Mouse (Mus musculus): ENCODE data around the gene Me3. TPM values are rescaled to one million over a fixed set of nuclear protein-coding genes. Genes with fewer than 3 reads are reported as not detected.

The Me3 gene
- polyA plus RNA-seq, 1 experiment, result not detected

DNA sequence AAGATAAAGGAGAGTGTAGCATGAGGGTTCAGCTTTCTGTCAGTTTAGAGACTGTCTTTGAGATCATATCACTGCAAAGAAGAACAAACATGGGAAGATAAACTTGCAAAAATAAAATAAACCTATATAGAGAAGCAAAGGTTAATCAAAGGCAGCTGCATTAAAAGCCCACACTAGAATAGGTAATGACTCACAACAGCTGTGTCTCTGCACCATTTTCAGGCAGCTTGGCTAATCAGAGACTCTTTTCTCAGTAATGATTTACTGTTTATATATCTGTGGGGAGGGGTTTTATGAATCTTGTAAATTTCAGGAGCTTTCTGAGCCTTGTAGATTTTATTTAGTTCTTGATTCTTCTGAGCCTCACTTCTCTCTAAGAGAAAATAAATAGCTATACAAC lies 15.7 kb downstream of the Me3 start:
- no peak overlapping the region for H3K27ac ChIP-seq (ENCODE audit: insufficient read depth, low read depth, low read length)
- no peak overlapping the region for H3K4me3 ChIP-seq (ENCODE audit: insufficient read depth, low read depth, low read length)
- H3K4me1 ChIP-seq (ENCODE audit: control insufficient read depth, insufficient read depth, low read length), result peaks cover 3% of the 10 kb centered on the region
- TF ChIP-seq CTCF (IDR thresholded peaks at IDR 0.05; ENCODE audit: insufficient read depth, low read depth, low read length), result no peak
- no peak for TF ChIP-seq POLR2A (IDR thresholded peaks at IDR 0.05; ENCODE audit: insufficient read depth, low read depth, low read length)

DNA sequence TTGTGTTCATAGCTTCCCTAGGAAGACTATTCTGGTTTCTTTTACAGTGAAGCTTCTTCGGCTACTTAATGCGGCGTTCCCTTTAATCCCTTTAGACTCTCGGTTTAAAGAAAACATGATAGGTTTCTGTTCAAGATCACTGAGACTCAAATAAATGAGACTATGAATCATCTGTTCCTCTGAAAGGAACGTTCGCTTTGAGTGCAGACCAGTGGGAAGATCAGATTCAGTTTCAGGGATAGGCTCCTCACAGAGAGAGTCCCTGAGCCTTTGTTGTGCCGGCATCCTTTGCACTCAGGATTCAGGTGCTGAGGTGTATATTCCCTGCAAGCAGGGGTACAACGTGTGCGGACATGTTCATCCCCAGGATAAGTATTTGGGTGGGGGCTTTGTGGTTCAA lies 25.0 kb downstream of the Me3 start:
- no peak overlapping the region for H3K4me3 ChIP-seq (ENCODE audit: insufficient read depth, low read depth, low read length)
- peak overlapping the region; percentile 76 for H3K27ac ChIP-seq (ENCODE audit: insufficient read depth, low read depth, low read length)
- TF ChIP-seq CTCF (IDR thresholded peaks at IDR 0.05; ENCODE audit: insufficient read depth, low read depth, low read length) (no peak), POLR2A (IDR thresholded peaks at IDR 0.05; ENCODE audit: insufficient read depth, low read depth, low read length) (no peak)
- H3K4me1 ChIP-seq (ENCODE audit: control insufficient read depth, insufficient read depth, low read length), result peaks cover 8% of the 10 kb centered on the region
- 54% methylated on average over 9 of the region's 9 CpGs for WGBS

DNA sequence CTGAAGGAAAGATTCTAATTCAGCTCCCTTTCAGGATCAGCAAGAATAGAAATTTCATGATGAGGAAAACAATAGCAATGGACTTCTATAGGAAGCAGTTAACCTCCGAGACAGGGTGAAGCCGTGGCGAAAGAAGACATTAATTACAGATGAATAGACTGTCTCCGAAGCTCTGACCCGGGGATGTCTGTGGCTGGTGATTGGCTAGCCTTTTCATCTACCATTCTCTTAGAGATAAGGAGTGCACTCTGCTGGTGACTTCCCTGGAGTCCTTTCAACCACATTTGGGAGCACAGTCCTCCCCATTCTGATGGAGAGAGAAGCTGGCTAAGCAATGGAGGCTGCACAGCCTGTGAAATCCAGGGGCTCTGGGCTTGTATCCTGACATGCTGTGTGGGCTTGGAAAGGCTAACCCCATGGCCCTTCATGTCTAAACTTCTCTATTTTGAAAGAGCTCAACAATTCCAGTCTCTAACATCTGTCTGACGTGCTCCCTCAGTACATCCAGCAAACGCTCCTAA lies 25.6 kb downstream of the Me3 start:
- H3K27ac ChIP-seq (ENCODE audit: insufficient read depth, low read depth, low read length), result peak overlapping the region; percentile 96
- WGBS, result 50% methylated on average over 7 of the region's 7 CpGs
- no peak overlapping the region for H3K4me3 ChIP-seq (ENCODE audit: insufficient read depth, low read depth, low read length)
- peaks cover 8% of the 10 kb centered on the region for H3K4me1 ChIP-seq (ENCODE audit: control insufficient read depth, insufficient read depth, low read length)
- TF ChIP-seq POLR2A (IDR thresholded peaks at IDR 0.05; ENCODE audit: insufficient read depth, low read depth, low read length) (no peak), CTCF (IDR thresholded peaks at IDR 0.05; ENCODE audit: insufficient read depth, low read depth, low read length) (no peak)

DNA sequence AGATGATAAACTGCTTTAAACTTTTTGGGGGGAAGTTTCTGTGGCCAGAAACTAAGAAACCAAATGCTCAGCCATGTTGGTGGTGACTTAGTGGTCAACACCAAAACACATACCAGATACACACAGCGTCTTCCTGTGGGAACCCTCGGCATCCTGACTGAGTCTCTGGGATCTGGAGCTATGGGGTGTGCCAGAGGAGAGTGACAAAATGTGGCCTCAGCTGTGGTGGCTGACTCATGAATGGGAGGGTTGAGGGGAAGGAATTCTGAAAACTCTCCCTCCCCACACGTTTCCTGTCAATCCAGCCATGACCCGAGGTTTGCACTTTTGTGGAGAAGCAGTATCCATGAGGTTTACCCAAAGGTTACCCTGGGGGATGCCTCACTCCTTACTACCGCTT lies 32.0 kb downstream of the Me3 start:
- Histone ChIP-seq H3K4me3 (ENCODE audit: insufficient read depth, low read depth, low read length) (no peak overlapping the region), H3K4me1 (ENCODE audit: control insufficient read depth, insufficient read depth, low read length) (peaks cover 11% of the 10 kb centered on the region), H3K27ac (ENCODE audit: insufficient read depth, low read depth, low read length) (peak overlapping the region; percentile 50; the same call in 1 of the 2 replicates)
- no peak for TF ChIP-seq CTCF (IDR thresholded peaks at IDR 0.05; ENCODE audit: insufficient read depth, low read depth, low read length)
- TF ChIP-seq POLR2A (IDR thresholded peaks at IDR 0.05; ENCODE audit: insufficient read depth, low read depth, low read length), result no peak
- WGBS, result 63% methylated on average over 5 of the region's 5 CpGs

DNA sequence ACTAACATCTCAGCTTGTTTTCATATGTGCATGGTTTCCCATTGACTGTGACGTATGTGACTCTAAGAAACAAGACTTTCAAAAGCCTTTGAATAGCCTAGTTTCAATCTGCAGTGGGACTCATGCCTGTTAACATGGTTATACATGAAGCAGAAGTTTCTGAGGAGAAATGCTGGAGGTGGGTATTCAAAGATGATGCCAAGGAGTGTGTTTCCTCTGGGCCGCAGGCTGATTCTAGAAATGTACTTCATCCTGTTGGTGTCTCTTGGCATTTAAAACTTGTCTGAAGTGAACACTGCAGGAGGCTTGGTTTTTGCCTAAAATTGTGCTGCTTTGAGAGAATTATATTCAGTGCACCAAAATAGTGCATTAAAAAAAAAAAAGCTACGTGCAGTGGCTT lies 34.2 kb downstream of the Me3 start:
- peaks cover 11% of the 10 kb centered on the region for H3K4me1 ChIP-seq (ENCODE audit: control insufficient read depth, insufficient read depth, low read length)
- 77% methylated on average over 3 of the region's 3 CpGs for WGBS
- TF ChIP-seq POLR2A (IDR thresholded peaks at IDR 0.05; ENCODE audit: insufficient read depth, low read depth, low read length), result no peak
- no peak for TF ChIP-seq CTCF (IDR thresholded peaks at IDR 0.05; ENCODE audit: insufficient read depth, low read depth, low read length)
- H3K27ac ChIP-seq (ENCODE audit: insufficient read depth, low read depth, low read length), result no peak overlapping the region
- H3K4me3 ChIP-seq (ENCODE audit: insufficient read depth, low read depth, low read length), result no peak overlapping the region

DNA sequence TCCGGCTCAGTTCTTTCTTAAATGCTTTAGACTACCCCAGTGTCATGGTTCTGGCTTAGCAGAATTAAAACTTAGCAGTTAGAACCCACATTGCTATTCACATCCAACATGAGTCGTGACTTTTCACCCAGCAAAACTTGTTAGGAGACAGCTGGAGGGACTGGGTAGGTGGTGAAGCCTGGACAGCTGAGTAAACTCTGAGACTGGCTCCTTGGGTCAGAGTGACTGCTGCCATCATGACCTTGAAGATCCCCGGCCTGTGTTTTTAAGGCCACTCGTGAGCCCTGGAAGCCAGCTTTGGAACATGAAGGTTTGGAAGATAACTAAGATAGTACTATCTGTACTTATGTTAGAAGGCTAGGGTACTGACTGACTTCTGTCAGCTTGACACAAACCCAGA lies 35.4 kb downstream of the Me3 start:
- no peak overlapping the region for H3K27ac ChIP-seq (ENCODE audit: insufficient read depth, low read depth, low read length)
- peaks cover 11% of the 10 kb centered on the region for H3K4me1 ChIP-seq (ENCODE audit: control insufficient read depth, insufficient read depth, low read length)
- WGBS, result 95% methylated on average over 4 of the region's 4 CpGs
- no peak for TF ChIP-seq CTCF (IDR thresholded peaks at IDR 0.05; ENCODE audit: insufficient read depth, low read depth, low read length)
- TF ChIP-seq POLR2A (IDR thresholded peaks at IDR 0.05; ENCODE audit: insufficient read depth, low read depth, low read length), result no peak
- H3K4me3 ChIP-seq (ENCODE audit: insufficient read depth, low read depth, low read length), result no peak overlapping the region

DNA sequence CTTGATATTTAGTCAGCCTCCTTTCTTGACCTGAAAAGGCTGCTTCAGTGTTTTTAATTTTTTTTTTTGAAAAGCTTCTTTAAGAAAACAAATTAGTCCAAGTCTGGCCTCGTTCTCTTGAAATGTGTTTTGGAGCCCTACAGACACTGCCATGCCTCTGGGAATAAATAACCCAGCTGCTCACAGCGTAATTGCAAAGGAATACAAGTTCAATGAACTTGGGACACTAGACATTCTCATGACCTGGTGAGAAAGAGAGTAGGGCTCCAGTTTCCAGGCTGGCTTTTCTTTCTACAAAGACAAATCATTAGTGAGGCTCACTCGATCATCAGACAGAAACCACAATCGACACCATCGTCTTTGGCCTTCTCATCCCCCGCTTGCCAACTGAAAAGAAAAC lies 37.3 kb downstream of the Me3 start:
- no peak overlapping the region for H3K4me3 ChIP-seq (ENCODE audit: insufficient read depth, low read depth, low read length)
- no peak overlapping the region for H3K27ac ChIP-seq (ENCODE audit: insufficient read depth, low read depth, low read length)
- 51% methylated on average over 6 of the region's 6 CpGs for WGBS
- H3K4me1 ChIP-seq (ENCODE audit: control insufficient read depth, insufficient read depth, low read length), result peaks cover 3% of the 10 kb centered on the region; the same call in 1 of the 2 replicates
- TF ChIP-seq CTCF (IDR thresholded peaks at IDR 0.05; ENCODE audit: insufficient read depth, low read depth, low read length) (no peak), POLR2A (IDR thresholded peaks at IDR 0.05; ENCODE audit: insufficient read depth, low read depth, low read length) (no peak)

DNA sequence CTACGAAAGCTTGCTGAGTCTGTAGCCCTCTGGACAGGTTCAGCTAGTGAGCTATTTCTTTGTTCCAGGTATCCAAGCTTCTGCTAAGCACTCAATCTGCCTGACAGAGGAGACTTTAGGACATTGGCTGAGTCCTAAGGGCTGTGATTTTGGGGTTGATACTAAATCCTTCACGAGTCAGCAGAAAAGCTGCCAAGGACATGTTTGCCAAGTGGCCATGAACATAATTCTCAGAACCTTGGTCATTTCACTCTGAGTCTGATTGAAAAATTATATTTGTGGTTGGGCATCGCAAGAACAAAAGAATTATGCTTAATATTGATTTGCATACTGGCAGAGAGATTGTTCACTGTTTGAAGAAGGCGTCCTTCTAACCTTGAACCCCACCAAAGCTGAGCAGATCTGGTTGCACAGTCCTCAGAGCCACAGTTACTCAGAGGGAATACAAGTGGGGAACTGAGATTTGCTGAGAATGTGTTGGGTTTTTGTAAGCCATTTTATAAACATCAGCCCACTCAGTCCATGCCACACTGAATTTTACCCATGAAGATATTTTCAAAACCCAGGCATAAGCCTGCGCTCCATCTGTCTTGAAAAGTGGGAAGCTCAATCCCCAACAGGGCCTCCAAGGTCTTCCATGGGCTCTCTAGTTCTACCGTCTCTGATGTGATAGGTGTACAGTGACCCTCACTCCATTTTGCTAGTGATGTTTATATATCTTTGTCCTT lies 39.1 kb downstream of the Me3 start:
- H3K4me1 ChIP-seq (ENCODE audit: control insufficient read depth, insufficient read depth, low read length), result no peaks in the 10 kb centered on the region
- H3K27ac ChIP-seq (ENCODE audit: insufficient read depth, low read depth, low read length), result no peak overlapping the region
- H3K4me3 ChIP-seq (ENCODE audit: insufficient read depth, low read depth, low read length), result no peak overlapping the region
- TF ChIP-seq CTCF (IDR thresholded peaks at IDR 0.05; ENCODE audit: insufficient read depth, low read depth, low read length) (no peak), POLR2A (IDR thresholded peaks at IDR 0.05; ENCODE audit: insufficient read depth, low read depth, low read length) (no peak)
- 90% methylated on average over 6 of the region's 6 CpGs for WGBS

DNA sequence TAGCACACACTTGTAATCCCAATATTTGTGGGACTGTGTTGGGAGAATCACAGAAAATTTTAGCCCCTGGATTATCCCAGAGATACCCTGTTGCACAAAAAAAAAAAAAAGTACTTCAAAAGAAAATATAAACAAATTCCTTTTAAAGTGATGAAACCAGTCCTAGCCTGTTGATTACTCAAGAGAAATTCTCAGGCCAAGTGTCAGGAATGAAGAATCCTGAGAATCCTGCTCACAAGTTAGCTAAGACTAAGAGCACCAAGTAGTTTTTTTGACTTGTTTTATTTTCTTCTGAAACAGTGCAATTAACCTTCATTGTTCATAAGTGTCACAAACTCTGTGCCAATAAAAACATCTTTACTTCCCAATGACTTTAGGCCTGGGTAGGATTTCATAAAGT lies 44.0 kb downstream of the Me3 start:
- TF ChIP-seq CTCF (IDR thresholded peaks at IDR 0.05; ENCODE audit: insufficient read depth, low read depth, low read length), result no peak
- Histone ChIP-seq H3K27ac (ENCODE audit: insufficient read depth, low read depth, low read length) (no peak overlapping the region), H3K4me3 (ENCODE audit: insufficient read depth, low read depth, low read length) (no peak overlapping the region), H3K4me1 (ENCODE audit: control insufficient read depth, insufficient read depth, low read length) (peaks cover 8% of the 10 kb centered on the region)
